Mouse (Mus musculus) liver, postnatal 0 days (tissue): ENCODE results near the gene Iqcf1.

Experiments
- CTCF ChIP-seq: sonication (generic); IDR thresholded peaks from 2 replicates; pipeline ENCODE4 v1.5.1; 2016; ENCODE audit warnings: antibody characterized with exemption, low read depth
- EP300 ChIP-seq: IDR thresholded peaks from 2 replicates; pipeline ENCODE4 v1.6.1; 2016; ENCODE audit warnings: antibody characterized with exemption, low read depth, mild to moderate bottlenecking

DNA sequence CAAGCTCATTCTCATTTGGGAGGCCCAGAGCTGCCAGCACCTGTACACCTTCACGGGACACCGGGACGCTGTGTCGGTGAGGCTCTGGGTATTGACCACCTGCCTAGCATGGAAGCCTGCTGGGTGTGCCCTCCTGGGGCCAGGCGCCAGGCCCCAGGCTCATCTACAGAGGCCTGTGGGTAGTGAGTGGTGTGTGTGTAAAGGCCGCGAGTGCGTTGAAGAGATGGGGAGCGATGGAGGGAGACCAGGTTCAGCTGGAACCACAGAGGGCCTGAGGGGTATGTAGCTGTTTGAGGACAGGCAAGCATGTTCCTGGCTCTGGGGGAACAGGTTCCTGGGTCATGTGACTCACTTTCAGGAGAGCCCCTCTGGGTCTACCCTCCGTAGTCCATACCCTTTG is 16.6 kb upstream of the Iqcf1 start:
- TF ChIP-seq CTCF, result no peak
- TF ChIP-seq EP300, result no peak
